Mouse (Mus musculus) hindbrain, embryonic 14.5 days (tissue): ENCODE results near the gene B4galnt3. TPM values are rescaled to one million over a fixed set of nuclear protein-coding genes. Genes with fewer than 3 reads are reported as not detected.

Experiments used
- ATAC-seq: fragments of 200-750 bp; cut with Nextera tagmentation; 2 replicates; pipeline ENCODE4 v1.8.0; 2017; ENCODE audit warnings: moderate number of reproducible peaks, mild to moderate bottlenecking, moderate TSS enrichment, moderate library complexity; ENCODE audit not compliant: low FRiP score
- DNase-seq: peaks from one replicate; pipeline ENCODE4 v3.0.0-alpha.2; 2015; ENCODE audit warnings: low spot score
- H3K27ac ChIP-seq: fragments of 300-500 bp; sonication (generic); 2 replicates; pipeline ENCODE4 v1.5.1; 2014; ENCODE audit warnings: mild to moderate bottlenecking, moderate library complexity
- H3K27me3 ChIP-seq: fragments of 300-500 bp; sonication (generic); 2 replicates; pipeline ENCODE4 v1.6.1; 2014; ENCODE audit warnings: mild to moderate bottlenecking, low read length, mixed read lengths; ENCODE audit not compliant: control insufficient read depth, insufficient read depth
- H3K36me3 ChIP-seq: fragments of 300-500 bp; sonication (generic); replicated peaks from 2 replicates; pipeline ENCODE4 v1.6.1; 2014; ENCODE audit not compliant: control insufficient read depth, insufficient read depth
- H3K4me1 ChIP-seq: fragments of 300-500 bp; sonication (generic); replicated peaks from 2 replicates; pipeline ENCODE4 v1.6.1; 2014; ENCODE audit warnings: antibody characterized with exemption, low read length, mixed read lengths; ENCODE audit not compliant: control insufficient read depth, insufficient read depth
- H3K4me2 ChIP-seq: fragments of 300-500 bp; sonication (generic); replicated peaks from 2 replicates; pipeline ENCODE4 v1.6.1; 2014; ENCODE audit warnings: mild to moderate bottlenecking, moderate library complexity
- H3K4me3 ChIP-seq: fragments of 300-500 bp; sonication (generic); replicated peaks from 2 replicates; pipeline ENCODE4 v1.5.1; 2014; ENCODE audit warnings: mild to moderate bottlenecking, low read length
- H3K9ac ChIP-seq: fragments of 300-500 bp; sonication (generic); 2 replicates; pipeline ENCODE4 v1.6.1; 2014
- H3K9me3 ChIP-seq: fragments of 300-500 bp; sonication (generic); 2 replicates; pipeline ENCODE4 v1.6.1; 2016; ENCODE audit warnings: low read length; ENCODE audit not compliant: control insufficient read depth
- WGBS: fragments of 180-500 bp; shearing (Covaris S2); extraction: QIAGEN DNeasy Blood & Tissue Kit; methylation state at CpG from one replicate; pipeline ENCODE4 v1.1.7; 2014; 5-methylcytosine and 5-hydroxymethylcytosine counted together
- polyA plus RNA-seq: library from polyadenylated mRNA; unstranded; fragments of >200 nt; fragmentation: Nextera tagmentation; extraction: Ambion mirVana; gene quantifications from 2 replicates; pipeline ENCODE4 v1.2.1, GENCODE M21; 2014

The B4galnt3 gene
- polyA plus RNA-seq, 1 experiment from 2014 or later = 0.09 TPM

DNA sequence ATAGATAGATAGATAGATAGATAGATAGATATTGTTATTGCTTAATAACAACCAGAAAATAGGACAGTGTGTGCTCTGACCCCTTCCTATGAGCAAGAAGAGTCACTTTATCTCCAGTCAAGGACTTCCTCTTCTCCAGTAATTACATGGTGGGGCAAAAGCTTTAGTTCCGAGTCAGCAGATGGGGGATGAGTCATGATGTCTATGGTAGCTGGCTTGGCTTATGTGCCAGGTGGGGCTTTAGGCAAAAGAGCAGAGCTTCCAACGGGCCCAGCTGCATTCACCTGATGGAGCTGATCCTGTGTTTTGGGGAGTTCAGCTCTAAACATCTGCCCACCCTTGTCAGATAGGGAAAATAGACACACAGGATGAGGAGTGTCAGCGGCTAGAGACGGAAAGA, 138.8 kb downstream of the B4galnt3 start:
- Histone ChIP-seq H3K36me3 (no peaks in the 10 kb centered on the region), H3K27me3 (no peaks in the 10 kb centered on the region), H3K27ac (no peak overlapping the region), H3K4me2 (no peak overlapping the region), H3K4me3 (no peak overlapping the region), H3K9me3 (no peaks in the 10 kb centered on the region), H3K4me1 (peaks cover 5% of the 10 kb centered on the region; the same call in 1 of the 2 replicates), H3K9ac (no peak overlapping the region)
- ATAC-seq (no peak), DNase-seq (no peak)
- 89% methylated on average over 4 of the region's 4 CpGs for WGBS

DNA sequence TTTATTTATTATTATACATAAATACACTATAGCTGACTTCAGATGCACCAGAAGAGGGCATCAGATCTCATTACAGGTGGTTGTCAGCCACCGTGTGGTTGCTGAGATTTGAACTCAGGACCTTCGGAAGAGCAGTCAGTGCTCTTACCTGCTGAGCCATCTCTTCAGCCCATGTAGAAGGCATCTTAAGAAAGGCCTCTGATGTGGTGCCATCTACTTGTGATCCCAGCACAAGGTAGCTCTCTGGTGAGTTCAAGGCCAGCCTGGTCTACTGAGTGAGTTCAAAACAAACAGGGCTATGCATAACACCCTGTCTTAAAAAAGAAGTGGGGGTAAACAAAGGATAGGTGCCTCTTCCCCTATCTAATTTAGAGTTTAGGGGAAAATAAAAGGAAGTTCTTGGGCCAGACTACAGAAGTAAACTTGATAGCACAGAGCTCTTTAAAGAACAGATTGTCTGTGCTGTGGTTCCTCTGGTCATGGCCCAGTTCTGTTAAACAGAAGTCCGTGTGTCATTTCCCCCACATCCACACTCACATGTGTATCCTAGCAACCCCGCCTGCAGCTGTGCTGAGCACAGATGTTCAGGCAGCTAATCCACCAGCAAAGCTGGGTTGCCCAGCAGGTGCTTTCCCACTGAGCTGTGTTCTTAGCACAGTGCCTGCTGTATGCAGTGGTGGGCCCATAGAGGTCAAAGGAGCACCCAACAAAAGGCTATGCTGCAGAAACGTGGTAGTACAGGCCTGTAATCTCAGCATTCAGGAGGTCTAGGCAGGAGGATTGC, 139.6 kb downstream of the B4galnt3 start:
- Histone ChIP-seq H3K4me3 (no peak overlapping the region), H3K4me2 (no peak overlapping the region), H3K27ac (no peak overlapping the region), H3K9ac (no peak overlapping the region), H3K27me3 (no peaks in the 10 kb centered on the region), H3K4me1 (peaks cover 5% of the 10 kb centered on the region; the same call in 1 of the 2 replicates), H3K9me3 (no peaks in the 10 kb centered on the region), H3K36me3 (no peaks in the 10 kb centered on the region)
- DNase-seq = no peak
- 64% methylated on average over 5 of the region's 5 CpGs for WGBS
- no peak for ATAC-seq

Other genes starting within 250 kb of the B4galnt3 start
- not detected in 2 replicates for gene Ninj2, start 201.2 kb downstream of the B4galnt3 start, polyA plus RNA-seq
- not detected in 2 replicates for gene D330020A13Rik, start 195 bp downstream of the B4galnt3 start, polyA plus RNA-seq
- gene Kdm5a, start 69.6 kb upstream of the B4galnt3 start, polyA plus RNA-seq = 35.4 and 37.0 TPM in 2 replicates
- gene Ccdc77, start 69.8 kb upstream of the B4galnt3 start, polyA plus RNA-seq = 11.6 and 11.8 TPM in 2 replicates
- 2.2 and 3.6 TPM in 2 replicates for gene Il17ra, start 168.7 kb upstream of the B4galnt3 start, polyA plus RNA-seq
- gene Tmem121b, start 199.2 kb upstream of the B4galnt3 start, polyA plus RNA-seq = 3.2 and 4.3 TPM in 2 replicates
- gene Hdhd5, start 236.8 kb upstream of the B4galnt3 start, polyA plus RNA-seq = 9.6 and 13.4 TPM in 2 replicates